Mouse (Mus musculus) CH12.LX (cell line): Measurements from ENCODE around the gene Rpl32. TPM values are rescaled to one million over a fixed set of nuclear protein-coding genes. Genes with fewer than 3 reads are reported as not detected.

Experiments
- DNase-seq: peaks from one replicate; pipeline ENCODE4 v3.0.0-alpha.2; 2013; ENCODE audit errors: extremely low read depth
- H3K27ac ChIP-seq: 2 replicates; pipeline ENCODE4 v1.5.1; 2012; ENCODE audit warnings: low read depth, mild to moderate bottlenecking, control low read depth, moderate library complexity; ENCODE audit not compliant: insufficient read depth
- H3K27me3 ChIP-seq: replicated peaks from 2 replicates; pipeline ENCODE3; 2012; ENCODE audit warnings: inconsistent platforms
- H3K36me3 ChIP-seq, 2 experiments: replicated peaks in 1 of 2; 2 replicates each; pipeline versions ENCODE3 to v1.6.1; 2012; ENCODE audit warnings: inconsistent platforms in 1 of 2, low read length in 1 of 2, mild to moderate bottlenecking in 1 of 2, mixed read lengths in 1 of 2, moderate library complexity in 1 of 2; ENCODE audit not compliant: control insufficient read depth in 1 of 2, insufficient read depth in 1 of 2
- H3K4me1 ChIP-seq, 2 experiments: 2 replicates each; pipeline ENCODE4 v1.6.1; 2012; ENCODE audit warnings: inconsistent platforms in 1 of 2, moderate library complexity in 1 of 2; ENCODE audit not compliant: insufficient read depth in 2 of 2, control insufficient read depth in 1 of 2
- H3K4me2 ChIP-seq: 2 replicates; pipeline ENCODE4 v1.6.1; 2012; ENCODE audit warnings: low read depth, mild to moderate bottlenecking, control low read depth; ENCODE audit not compliant: poor library complexity, insufficient read depth, severe bottlenecking
- H3K4me3 ChIP-seq, 3 experiments: fragments of 150-350 bp in 1 of 3; sonication (generic) in 1 of 3; replicated peaks in 1 of 3; 2 replicates each; pipeline versions ENCODE3 to v1.5.1; 2011 to 2012; ENCODE audit warnings: low read depth in 2 of 3, low read length in 2 of 3, mild to moderate bottlenecking in 2 of 3, moderate library complexity in 2 of 3, control low read depth in 1 of 3, improper control_type of control experiment in 1 of 3, inconsistent platforms in 1 of 3, mixed read lengths in 1 of 3; ENCODE audit not compliant: poor library complexity in 1 of 3
- H3K79me2 ChIP-seq: replicated peaks from 2 replicates; pipeline ENCODE4 v1.6.1; 2012; ENCODE audit warnings: mild to moderate bottlenecking, moderate library complexity; ENCODE audit not compliant: control insufficient read depth, poor library complexity, insufficient read depth, severe bottlenecking; ENCODE audit errors: extremely low read depth
- H3K9ac ChIP-seq: 2 replicates; pipeline ENCODE4 v1.6.1; 2012; ENCODE audit warnings: low read depth, mild to moderate bottlenecking, control low read depth, moderate library complexity; ENCODE audit not compliant: insufficient read depth
- H3K9me3 ChIP-seq: replicated peaks from 2 replicates; pipeline ENCODE3; 2012; ENCODE audit warnings: low read length, inconsistent platforms, mixed read lengths
- BHLHE40 ChIP-seq: IDR thresholded peaks from 2 replicates; pipeline ENCODE4 v1.6.1; 2011; ENCODE audit warnings: mild to moderate bottlenecking, low read depth, low read length, improper control_type of control experiment
- CTCF ChIP-seq, 2 experiments: IDR thresholded peaks in 1 of 2; conservative IDR thresholded peaks in 1 of 2; 2 replicates each; pipeline ENCODE4 v1.5.1; 2011 to 2012; ENCODE audit warnings: low read depth in 2 of 2, low read length in 2 of 2, improper control_type of control experiment in 1 of 2, inconsistent platforms in 1 of 2, mild to moderate bottlenecking in 1 of 2, moderate library complexity in 1 of 2
- E2F4 ChIP-seq: IDR thresholded peaks from 2 replicates; pipeline ENCODE4 v1.6.1; 2011; ENCODE audit warnings: low read depth, low read length, improper control_type of control experiment; ENCODE audit not compliant: insufficient replicate concordance
- ELF1 ChIP-seq: IDR thresholded peaks from 2 replicates; pipeline ENCODE4 v1.6.1; 2014; ENCODE audit warnings: low read depth, mild to moderate bottlenecking, inconsistent platforms, low read length, improper control_type of control experiment
- EP300 ChIP-seq: IDR thresholded peaks from 2 replicates; pipeline ENCODE4 v1.6.1; 2011; ENCODE audit warnings: low read length, improper control_type of control experiment
- ETS1 ChIP-seq: conservative IDR thresholded peaks from 2 replicates; pipeline ENCODE4 v1.6.1; 2012; ENCODE audit warnings: low read depth, mild to moderate bottlenecking, inconsistent platforms, low read length, improper control_type of control experiment, moderate library complexity
- IRF4 ChIP-seq: IDR thresholded peaks from 2 replicates; pipeline ENCODE4 v1.6.1; 2014; ENCODE audit warnings: low read depth, mild to moderate bottlenecking, inconsistent platforms, low read length, improper control_type of control experiment
- KAT2A ChIP-seq: IDR thresholded peaks from 2 replicates; pipeline ENCODE4 v1.6.1; 2012; ENCODE audit warnings: low read length, improper control_type of control experiment, inconsistent platforms; ENCODE audit not compliant: insufficient replicate concordance
- MAFK ChIP-seq: IDR thresholded peaks from 2 replicates; pipeline ENCODE4 v1.6.1; 2011; ENCODE audit warnings: low read length, improper control_type of control experiment; ENCODE audit not compliant: insufficient replicate concordance
- MAX ChIP-seq: IDR thresholded peaks from 2 replicates; pipeline ENCODE4 v1.6.1; 2011; ENCODE audit warnings: low read length, improper control_type of control experiment
- MAZ ChIP-seq: IDR thresholded peaks from 2 replicates; pipeline ENCODE4 v1.6.1; 2012; ENCODE audit warnings: low read depth, mild to moderate bottlenecking, inconsistent platforms, low read length, improper control_type of control experiment, moderate library complexity
- MEF2A ChIP-seq: IDR thresholded peaks from 2 replicates; pipeline ENCODE4 v1.6.1; 2014; ENCODE audit warnings: low read depth, mild to moderate bottlenecking, inconsistent platforms, low read length, improper control_type of control experiment, borderline replicate concordance
- MYC ChIP-seq: IDR thresholded peaks from 2 replicates; pipeline ENCODE4 v1.6.1; 2011; ENCODE audit warnings: low read depth, mild to moderate bottlenecking, improper control_type of control experiment, low read length
- NELFE ChIP-seq: IDR thresholded peaks from 2 replicates; pipeline ENCODE4 v1.6.1; 2011; ENCODE audit warnings: low read depth, low read length, improper control_type of control experiment
- NRF1 ChIP-seq: IDR thresholded peaks from 2 replicates; pipeline ENCODE4 v1.6.1; 2014; ENCODE audit warnings: low read depth, mild to moderate bottlenecking, inconsistent platforms, low read length, improper control_type of control experiment, moderate library complexity
- POLR2AphosphoS2 ChIP-seq: IDR thresholded peaks from 2 replicates; pipeline ENCODE4 v1.6.1; 2011; ENCODE audit warnings: low read depth, low read length, improper control_type of control experiment
- RAD21 ChIP-seq: IDR thresholded peaks from 2 replicates; pipeline ENCODE4 v1.6.1; 2011; ENCODE audit warnings: low read depth, mild to moderate bottlenecking, low read length, improper control_type of control experiment, moderate library complexity
- SIN3A ChIP-seq: IDR thresholded peaks from 2 replicates; pipeline ENCODE4 v1.6.1; 2012; ENCODE audit warnings: low read length, improper control_type of control experiment, inconsistent platforms
- TBP ChIP-seq: conservative IDR thresholded peaks from 2 replicates; pipeline ENCODE4 v1.6.1; 2011; ENCODE audit warnings: low read depth, low read length, improper control_type of control experiment
- TCF12 ChIP-seq: IDR thresholded peaks from 2 replicates; pipeline ENCODE4 v1.6.1; 2014; ENCODE audit warnings: low read depth, mild to moderate bottlenecking, inconsistent platforms, low read length, improper control_type of control experiment
- UBTF ChIP-seq: IDR thresholded peaks from 2 replicates; pipeline ENCODE4 v1.6.1; 2012; ENCODE audit warnings: low read depth, mild to moderate bottlenecking, inconsistent platforms, low read length, improper control_type of control experiment, moderate library complexity
- USF1 ChIP-seq: IDR thresholded peaks from 2 replicates; pipeline ENCODE4 v1.6.1; 2014; ENCODE audit warnings: low read depth, mild to moderate bottlenecking, inconsistent platforms, low read length, improper control_type of control experiment
- ZMIZ1 ChIP-seq: IDR thresholded peaks from 2 replicates; pipeline ENCODE4 v1.6.1; 2012; ENCODE audit warnings: low read depth, mild to moderate bottlenecking, inconsistent platforms, low read length, improper control_type of control experiment
- ZNF384 ChIP-seq: IDR thresholded peaks from 2 replicates; pipeline ENCODE4 v1.6.1; 2012; ENCODE audit warnings: low read depth, low read length, improper control_type of control experiment, inconsistent platforms
- dilution Hi-C: fragments of 300-500 bp; cut with MboI; formaldehyde crosslinking; loops from 2 replicates; pipeline ENCODE4 v1.14.3; 2020; ENCODE audit warnings: low sequenced_read_pairs; ENCODE audit not compliant: extremely low pct_unique_long_range_greater_than_20kb, extremely low pct_ligation_motif_present
- in situ Hi-C: fragments of 300-500 bp; cut with MboI; formaldehyde crosslinking; loops from 3 replicates; pipeline ENCODE4 v1.14.3; 2019; ENCODE audit warnings: low sequenced_read_pairs, low pct_ligation_motif_present, low pct_unique_long_range_greater_than_20kb, mixed read lengths
- polyA plus RNA-seq: library from polyadenylated mRNA; unstranded; fragments of >175 nt; gene quantifications from 2 replicates; pipeline ENCODE4 v1.2.1, GENCODE M21; 2012; ENCODE audit warnings: low read depth; ENCODE audit not compliant: insufficient read length
- total RNA-seq, 2 experiments: library from RNA; depleted of rRNA; stranded (reverse); fragments of 300-350 nt in 1 of 2; fragments of >200 nt in 1 of 2; gene quantifications; 2 replicates each; pipeline ENCODE4 v1.2.3; 2012 to 2014

Gene Rpl32
- total and polyA plus RNA-seq, 3 experiments: 3,370 to 7,473 (median 5,276) TPM

DNA sequence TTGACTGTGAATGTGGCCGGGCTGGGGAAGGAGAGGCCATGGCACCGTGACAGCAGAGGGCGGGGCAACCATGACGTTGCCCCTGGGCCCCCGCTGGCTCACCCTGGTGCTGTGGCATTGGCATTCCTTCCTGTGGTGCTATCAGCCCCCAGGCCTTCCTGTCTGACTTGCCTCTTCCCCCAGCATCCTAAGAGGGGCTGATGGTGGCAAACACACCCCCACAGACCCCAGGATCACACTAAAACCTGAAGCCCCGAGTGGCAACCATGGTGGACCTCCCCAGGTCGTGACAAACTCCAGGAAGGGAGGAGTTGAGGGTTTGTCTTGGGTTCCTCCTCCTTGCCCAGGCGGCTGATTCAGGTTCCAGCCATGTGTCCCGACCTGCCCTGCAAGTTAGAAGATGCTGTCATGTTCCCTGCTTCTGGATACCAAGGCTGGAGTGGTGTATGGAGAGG lies 49.5 kb downstream of the Rpl32 start:
- Histone ChIP-seq H3K4me1 (peaks cover 15 to 36% of the 10 kb centered on the region in 2 experiments), H3K4me2 (no peak overlapping the region), H3K79me2 (no peaks in the 10 kb centered on the region)

DNA sequence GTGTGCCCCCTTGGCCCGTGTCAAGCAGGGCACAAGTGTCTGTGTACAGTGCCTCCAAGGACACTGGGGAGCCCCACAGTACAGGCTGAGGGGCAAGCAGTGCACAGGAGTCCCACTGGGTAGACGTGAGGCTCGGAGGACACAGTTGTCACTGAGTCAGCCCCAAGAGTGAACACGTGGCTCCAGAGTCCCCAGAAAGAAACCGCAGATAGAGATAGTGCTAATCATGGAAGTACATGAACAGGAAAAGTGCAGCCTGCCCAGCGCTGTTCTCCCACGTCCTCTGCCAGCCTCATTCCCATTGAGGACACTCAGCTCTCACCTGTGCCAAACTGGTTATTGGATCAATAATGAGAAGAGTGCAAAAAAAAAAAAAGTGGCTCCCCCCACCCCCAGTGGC lies 53.0 kb downstream of the Rpl32 start:
- DNase-seq: no peak
- in situ Hi-C loops: no loop called here
- peaks cover 2% of the 10 kb centered on the region for H3K9me3 ChIP-seq
- H3K9ac ChIP-seq: no peak overlapping the region
- H3K27me3 ChIP-seq: no peaks in the 10 kb centered on the region
- H3K27ac ChIP-seq: no peak overlapping the region
- H3K4me2 ChIP-seq: no peak overlapping the region
- TF ChIP-seq MAZ: no peak
- no peak for TF ChIP-seq IRF4
- TF ChIP-seq NELFE: no peak
- TF ChIP-seq ZMIZ1: no peak
- no peak for TF ChIP-seq TCF12
- TF ChIP-seq BHLHE40: no peak
- no peak for TF ChIP-seq ELF1
- no peak for TF ChIP-seq SIN3A
- TF ChIP-seq ZNF384: no peak
- no peak for TF ChIP-seq NRF1
- TF ChIP-seq TBP: no peak
- no peak for TF ChIP-seq E2F4
- no peak for TF ChIP-seq EP300
- no peak for TF ChIP-seq RAD21
- TF ChIP-seq USF1: no peak
- no peak for TF ChIP-seq KAT2A
- TF ChIP-seq MAX: no peak
- no peak for TF ChIP-seq POLR2AphosphoS2
- no peak for TF ChIP-seq MAFK
- no peak for TF ChIP-seq MEF2A
- peaks cover 6 to 15% of the 10 kb centered on the region in 2 experiments for H3K4me1 ChIP-seq
- no peaks in the 10 kb centered on the region for H3K79me2 ChIP-seq
- H3K36me3 ChIP-seq: no peaks in the 10 kb centered on the region
- dilution Hi-C loops: no loop called here
- no peak overlapping the region for H3K4me3 ChIP-seq

More for the DNA sequence above, 49.5 kb downstream of the Rpl32 start:
- TF ChIP-seq NRF1 (no peak), MYC (no peak), EP300 (no peak), MEF2A (no peak), ETS1 (no peak), UBTF (no peak), CTCF (conservative IDR thresholded peaks at IDR 0.05 in 1 of 2, IDR thresholded peaks at IDR 0.05 in 1 of 2; ENCODE audit: low read depth in 2 of 2, low read length in 2 of 2) (no peak)
- no peak overlapping the region for H3K4me3 ChIP-seq
- no peak overlapping the region for H3K27ac ChIP-seq
- peaks cover 2% of the 10 kb centered on the region for H3K9me3 ChIP-seq
- H3K27me3 ChIP-seq: no peaks in the 10 kb centered on the region
- dilution Hi-C loops: no loop called here
- in situ Hi-C loops: no loop called here
- no peak overlapping the region for H3K9ac ChIP-seq
- DNase-seq: no peak
- no peaks in the 10 kb centered on the region for H3K36me3 ChIP-seq

Other genes starting within 250 kb of the Rpl32 start
- not detected in 2 replicates for gene Mkrn2os, start 216.2 kb downstream of the Rpl32 start, total RNA-seq (2012; rRNA removed)
- gene Mkrn2os, start 216.2 kb downstream of the Rpl32 start, total RNA-seq (2014; rRNA removed): not detected in 2 replicates
- not detected in 2 replicates for gene Mkrn2os, start 216.2 kb downstream of the Rpl32 start, polyA plus RNA-seq
- 11.7 and 14.6 TPM in 2 replicates for gene Mkrn2, start 206.8 kb downstream of the Rpl32 start, total RNA-seq (2012; rRNA removed)
- gene Mkrn2, start 206.8 kb downstream of the Rpl32 start, total RNA-seq (2014; rRNA removed): 45.8 and 49.8 TPM in 2 replicates
- 17.1 and 18.6 TPM in 2 replicates for gene Mkrn2, start 206.8 kb downstream of the Rpl32 start, polyA plus RNA-seq
- gene Raf1, start 132.1 kb downstream of the Rpl32 start, total RNA-seq (2012; rRNA removed): 59.8 and 61.7 TPM in 2 replicates
- 76.8 and 79.2 TPM in 2 replicates for gene Raf1, start 132.1 kb downstream of the Rpl32 start, total RNA-seq (2014; rRNA removed)
- 53.5 and 63.2 TPM in 2 replicates for gene Raf1, start 132.1 kb downstream of the Rpl32 start, polyA plus RNA-seq
- not detected in 2 replicates for gene Tmem40, start 46.3 kb downstream of the Rpl32 start, total RNA-seq (2012; rRNA removed)
- not detected in 2 replicates for gene Tmem40, start 46.3 kb downstream of the Rpl32 start, total RNA-seq (2014; rRNA removed)
- gene Tmem40, start 46.3 kb downstream of the Rpl32 start, polyA plus RNA-seq: not detected in 2 replicates
- 7.8 and 8.5 TPM in 2 replicates for gene Cand2, start 34.2 kb downstream of the Rpl32 start, total RNA-seq (2012; rRNA removed)
- 3.6 and 3.9 TPM in 2 replicates for gene Cand2, start 34.2 kb downstream of the Rpl32 start, total RNA-seq (2014; rRNA removed)
- 14.2 and 17.1 TPM in 2 replicates for gene Cand2, start 34.2 kb downstream of the Rpl32 start, polyA plus RNA-seq
- 0.04 and 0.13 TPM in 2 replicates for gene Efcab12, start 29.7 kb upstream of the Rpl32 start, total RNA-seq (2012; rRNA removed)
- gene Efcab12, start 29.7 kb upstream of the Rpl32 start, total RNA-seq (2014; rRNA removed): 0.08 and 0.12 TPM in 2 replicates
- gene Efcab12, start 29.7 kb upstream of the Rpl32 start, polyA plus RNA-seq: 0.54 and 0.60 TPM in 2 replicates
- gene Mbd4, start 44.6 kb upstream of the Rpl32 start, total RNA-seq (2012; rRNA removed): 6.8 and 7.3 TPM in 2 replicates
- 11.3 and 12.2 TPM in 2 replicates for gene Mbd4, start 44.6 kb upstream of the Rpl32 start, total RNA-seq (2014; rRNA removed)
- 7.9 and 8.6 TPM in 2 replicates for gene Mbd4, start 44.6 kb upstream of the Rpl32 start, polyA plus RNA-seq
- gene Ift122, start 44.7 kb upstream of the Rpl32 start, total RNA-seq (2012; rRNA removed): 8.8 and 14.1 TPM in 2 replicates
- gene Ift122, start 44.7 kb upstream of the Rpl32 start, total RNA-seq (2014; rRNA removed): 5.9 and 7.9 TPM in 2 replicates
- 6.9 and 8.6 TPM in 2 replicates for gene Ift122, start 44.7 kb upstream of the Rpl32 start, polyA plus RNA-seq
- 0.04 and 0.17 TPM in 2 replicates for gene Rho, start 123.0 kb upstream of the Rpl32 start, total RNA-seq (2012; rRNA removed)
- 0.04 TPM in 1 of 2 replicates, not detected in the other for gene Rho, start 123.0 kb upstream of the Rpl32 start, total RNA-seq (2014; rRNA removed)
- not detected in 2 replicates for gene Rho, start 123.0 kb upstream of the Rpl32 start, polyA plus RNA-seq
- 0.89 and 1.3 TPM in 2 replicates for gene H1foo, start 136.2 kb upstream of the Rpl32 start, total RNA-seq (2012; rRNA removed)
- gene H1foo, start 136.2 kb upstream of the Rpl32 start, total RNA-seq (2014; rRNA removed): 0.77 and 0.90 TPM in 2 replicates
- 1.0 and 1.4 TPM in 2 replicates for gene H1foo, start 136.2 kb upstream of the Rpl32 start, polyA plus RNA-seq
- gene Plxnd1, start 186.3 kb upstream of the Rpl32 start, total RNA-seq (2012; rRNA removed): 69.2 and 73.8 TPM in 2 replicates
- gene Plxnd1, start 186.3 kb upstream of the Rpl32 start, total RNA-seq (2014; rRNA removed): 20.4 and 27.7 TPM in 2 replicates
- 49.3 and 63.2 TPM in 2 replicates for gene Plxnd1, start 186.3 kb upstream of the Rpl32 start, polyA plus RNA-seq